Mouse (Mus musculus): ENCODE data around the gene Atp6v1b1. TPM values are rescaled to one million over a fixed set of nuclear protein-coding genes. Genes with fewer than 3 reads are reported as not detected.
A peak's percentile ranks its signal among the peaks of the same experiment; 100 is the strongest.

Gene Atp6v1b1
- polyA plus RNA-seq, 1 experiment from 2014 or later, result 0.24 TPM

DNA sequence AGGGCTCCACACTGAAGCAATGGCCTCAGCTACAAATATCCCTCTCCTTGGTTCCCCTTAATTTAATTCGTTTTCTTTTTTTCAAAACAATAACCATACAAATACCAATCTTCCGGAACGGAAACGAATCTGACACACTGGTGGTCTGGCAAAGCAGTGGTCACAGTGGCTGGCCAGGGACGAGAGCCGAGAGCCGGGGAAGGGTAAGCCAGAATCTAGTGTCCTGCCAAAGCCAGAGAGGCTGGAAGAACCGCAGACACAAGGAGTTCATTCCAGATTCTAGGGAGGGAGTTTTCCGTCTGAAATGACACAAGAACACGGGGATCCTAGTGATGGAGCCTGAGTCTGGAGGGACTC is 39.1 kb upstream of the Atp6v1b1 start:
- no peak overlapping the region for H3K4me3 ChIP-seq (replicated peaks; ENCODE audit: low read length)
- H3K36me3 ChIP-seq (ENCODE audit: control insufficient read depth, insufficient read depth), result no peaks in the 10 kb centered on the region
- H3K27me3 ChIP-seq (replicated peaks; ENCODE audit: control insufficient read depth, insufficient read depth, low read length), result peaks cover 75% of the 10 kb centered on the region
- no peak overlapping the region for H3K27ac ChIP-seq (ENCODE audit: low read length)
- no peaks in the 10 kb centered on the region for H3K9me3 ChIP-seq (ENCODE audit: control insufficient read depth, low read length)
- H3K4me2 ChIP-seq (ENCODE audit: low read length), result no peak overlapping the region
- ATAC-seq, result no peak
- H3K4me1 ChIP-seq (replicated peaks; ENCODE audit: control insufficient read depth, insufficient read depth, low read length), result peaks cover 4% of the 10 kb centered on the region
- no peak overlapping the region for H3K9ac ChIP-seq (replicated peaks; ENCODE audit: low read depth, low read length)
- under 1% methylated on average over 10 of the region's 10 CpGs for WGBS

DNA sequence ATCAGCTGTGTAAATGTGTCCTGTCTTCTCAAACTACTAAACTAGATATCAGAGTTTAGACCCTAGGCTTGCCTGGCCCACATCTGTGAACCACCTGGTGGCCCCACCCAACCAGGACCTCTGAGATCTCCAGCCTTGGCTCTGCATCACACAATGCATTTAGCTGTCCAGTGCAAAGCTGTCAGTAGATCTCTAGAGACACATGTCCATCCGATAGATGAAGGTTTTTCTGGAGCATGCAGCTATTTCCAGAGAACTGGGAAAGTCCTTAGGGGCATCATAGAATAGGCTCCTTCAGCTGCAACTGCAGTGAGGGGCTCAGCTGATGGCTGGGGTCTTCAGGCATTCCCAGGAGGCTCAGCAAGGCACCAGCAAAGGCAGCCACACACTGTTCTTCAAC is 38.5 kb upstream of the Atp6v1b1 start:
- Histone ChIP-seq H3K4me2 (ENCODE audit: low read length) (no peak overlapping the region), H3K4me3 (replicated peaks; ENCODE audit: low read length) (no peak overlapping the region), H3K4me1 (replicated peaks; ENCODE audit: control insufficient read depth, insufficient read depth, low read length) (peaks cover 4% of the 10 kb centered on the region), H3K27me3 (replicated peaks; ENCODE audit: control insufficient read depth, insufficient read depth, low read length) (peaks cover 74% of the 10 kb centered on the region), H3K36me3 (ENCODE audit: control insufficient read depth, insufficient read depth) (no peaks in the 10 kb centered on the region), H3K9ac (replicated peaks; ENCODE audit: low read depth, low read length) (no peak overlapping the region), H3K9me3 (ENCODE audit: control insufficient read depth, low read length) (no peaks in the 10 kb centered on the region), H3K27ac (ENCODE audit: low read length) (no peak overlapping the region)
- 14% methylated on average over 1 of the region's 1 CpGs for WGBS
- ATAC-seq, result no peak

DNA sequence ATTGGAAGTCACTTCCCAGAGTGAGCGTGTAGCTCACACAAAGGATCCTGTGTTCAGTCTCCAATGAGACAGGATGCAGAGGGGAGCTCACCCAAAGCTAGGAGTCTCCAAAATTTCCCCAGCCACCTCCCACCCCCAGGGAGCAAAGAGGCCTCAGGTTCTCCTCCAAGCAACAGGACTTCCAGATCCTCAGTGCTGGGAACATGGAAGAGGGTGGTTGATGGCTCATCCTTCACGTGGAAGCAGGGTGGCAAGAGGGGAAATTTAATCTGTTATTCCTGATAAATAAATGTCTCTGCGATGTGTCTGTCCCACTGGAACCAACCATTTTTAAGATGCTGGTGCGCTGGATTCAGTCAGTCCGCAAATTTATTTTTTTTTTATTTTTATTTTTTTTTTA is 38.1 kb upstream of the Atp6v1b1 start:
- Histone ChIP-seq H3K9ac (replicated peaks; ENCODE audit: low read depth, low read length) (no peak overlapping the region), H3K27ac (ENCODE audit: low read length) (no peak overlapping the region), H3K4me2 (ENCODE audit: low read length) (no peak overlapping the region), H3K4me3 (replicated peaks; ENCODE audit: low read length) (no peak overlapping the region), H3K4me1 (replicated peaks; ENCODE audit: control insufficient read depth, insufficient read depth, low read length) (peaks cover 4% of the 10 kb centered on the region), H3K9me3 (ENCODE audit: control insufficient read depth, low read length) (no peaks in the 10 kb centered on the region), H3K36me3 (ENCODE audit: control insufficient read depth, insufficient read depth) (no peaks in the 10 kb centered on the region), H3K27me3 (replicated peaks; ENCODE audit: control insufficient read depth, insufficient read depth, low read length) (peaks cover 73% of the 10 kb centered on the region)
- ATAC-seq, result no peak
- WGBS, result 19% methylated on average over 5 of the region's 5 CpGs

DNA sequence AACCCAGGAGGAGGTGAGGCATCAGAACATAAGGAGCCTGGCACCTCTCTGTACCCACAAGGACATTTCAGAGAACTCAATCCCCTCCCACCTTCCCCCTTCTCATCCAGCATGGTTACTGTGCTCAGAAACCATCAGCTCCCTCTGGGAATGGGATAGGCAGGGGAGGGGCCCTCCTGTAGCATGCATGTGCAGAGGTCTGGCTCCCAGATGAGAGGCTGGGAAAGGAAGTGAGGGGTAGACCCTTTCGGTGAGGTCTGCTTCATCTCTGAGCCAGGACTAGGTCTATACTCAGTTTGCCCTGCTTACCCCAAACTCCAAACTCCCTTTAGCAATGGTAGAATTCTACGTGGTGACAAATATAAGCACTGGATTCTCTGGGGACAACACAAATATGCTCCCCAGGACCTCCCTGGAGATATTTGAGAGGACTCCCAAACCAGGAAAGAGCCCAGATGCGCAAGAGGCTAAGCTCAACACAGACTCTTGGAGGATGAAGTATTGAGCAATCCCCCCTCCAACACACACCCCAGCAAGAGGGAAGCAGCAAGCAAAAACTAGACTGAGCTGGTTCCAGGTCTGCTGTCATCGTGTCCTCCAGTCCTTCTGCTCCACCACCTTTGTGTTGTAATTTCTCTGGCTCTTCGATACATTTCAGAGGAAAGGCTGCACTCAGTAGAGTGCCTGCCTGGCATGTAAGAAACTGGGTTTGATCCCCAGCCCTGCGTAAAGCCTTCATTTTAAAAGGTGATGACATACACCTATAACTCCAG is 34.9 kb upstream of the Atp6v1b1 start:
- Histone ChIP-seq H3K4me1 (replicated peaks; ENCODE audit: control insufficient read depth, insufficient read depth, low read length) (peaks cover 20% of the 10 kb centered on the region), H3K4me2 (ENCODE audit: low read length) (no peak overlapping the region), H3K4me3 (replicated peaks; ENCODE audit: low read length) (no peak overlapping the region), H3K9me3 (ENCODE audit: control insufficient read depth, low read length) (no peaks in the 10 kb centered on the region), H3K27ac (ENCODE audit: low read length) (no peak overlapping the region), H3K9ac (replicated peaks; ENCODE audit: low read depth, low read length) (no peak overlapping the region), H3K27me3 (replicated peaks; ENCODE audit: control insufficient read depth, insufficient read depth, low read length) (peaks cover 87% of the 10 kb centered on the region), H3K36me3 (ENCODE audit: control insufficient read depth, insufficient read depth) (no peaks in the 10 kb centered on the region)
- ATAC-seq, result no peak
- 4% methylated on average over 6 of the region's 6 CpGs for WGBS

- peak; percentile 57 for ATAC-seq
- Histone ChIP-seq H3K36me3 (ENCODE audit: control insufficient read depth, insufficient read depth) (no peaks in the 10 kb centered on the region), H3K4me1 (replicated peaks; ENCODE audit: control insufficient read depth, insufficient read depth, low read length) (peaks cover 23% of the 10 kb centered on the region), H3K27me3 (replicated peaks; ENCODE audit: control insufficient read depth, insufficient read depth, low read length) (peaks cover 91% of the 10 kb centered on the region), H3K4me2 (ENCODE audit: low read length) (peak overlapping the region; percentile 64), H3K9me3 (ENCODE audit: control insufficient read depth, low read length) (no peaks in the 10 kb centered on the region), H3K4me3 (replicated peaks; ENCODE audit: low read length) (peak overlapping the region; percentile 42), H3K9ac (replicated peaks; ENCODE audit: low read depth, low read length) (no peak overlapping the region), H3K27ac (ENCODE audit: low read length) (no peak overlapping the region)
- WGBS, result 0% methylated on average over 32 of the region's 32 CpGs
Measured at GRCm38 (mm10) chr6:83710361-83711066, 32.3 kb upstream of the Atp6v1b1 start.

DNA sequence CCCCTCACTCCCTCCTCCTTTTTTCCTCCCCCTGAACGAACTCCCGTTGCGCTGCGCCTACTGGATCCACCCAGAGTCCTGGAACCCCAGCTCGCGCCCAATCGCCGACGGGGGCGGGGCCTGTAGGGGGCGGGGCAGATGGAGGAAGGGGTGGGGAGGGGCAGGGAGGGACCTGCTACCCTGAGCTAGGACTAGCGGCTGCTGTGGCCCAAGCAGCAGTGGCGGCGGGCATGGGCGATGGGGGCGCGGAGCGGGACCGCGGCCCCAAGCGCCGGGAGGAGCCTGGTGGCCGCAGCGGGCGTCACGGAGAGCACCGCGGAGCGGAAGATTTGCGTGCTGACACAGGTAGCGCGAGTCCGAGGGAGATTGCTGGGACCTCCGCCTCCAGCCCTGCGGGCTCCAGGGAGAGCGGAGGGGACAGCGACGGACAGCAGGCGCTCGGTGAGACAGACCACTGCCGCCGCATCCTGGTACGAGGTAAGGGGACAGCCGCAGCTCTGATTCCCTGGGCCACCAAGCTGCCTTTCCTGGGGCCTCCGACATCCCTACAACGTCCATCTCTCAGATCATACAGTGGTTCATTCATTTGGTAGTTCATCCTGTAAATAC is 31.6 kb upstream of the Atp6v1b1 start, which contains the start of gene Vax2:
Gene Vax2 (plus strand): TSS at position 198 of the 609 bp plus-strand sequence.
- Histone ChIP-seq H3K4me3 (replicated peaks; ENCODE audit: low read length) (peak within 1 kb of the TSS; percentile 42), H3K36me3 (ENCODE audit: control insufficient read depth, insufficient read depth) (no peaks in the 10 kb centered on the region), H3K27me3 (replicated peaks; ENCODE audit: control insufficient read depth, insufficient read depth, low read length) (peaks cover 86% of the 10 kb centered on the region), H3K4me1 (replicated peaks; ENCODE audit: control insufficient read depth, insufficient read depth, low read length) (peaks cover 23% of the 10 kb centered on the region), H3K27ac (ENCODE audit: low read length) (no peak within 1 kb of the TSS), H3K4me2 (ENCODE audit: low read length) (peak within 1 kb of the TSS; percentile 64), H3K9ac (replicated peaks; ENCODE audit: low read depth, low read length) (peak within 1 kb of the TSS; percentile 8; the same call in 1 of the 2 replicates), H3K9me3 (ENCODE audit: control insufficient read depth, low read length) (no peaks in the 10 kb centered on the region)
- peak; percentile 83 for ATAC-seq
- WGBS, result under 1% methylated on average over 40 of the region's 46 CpGs

GRCm38 (mm10) chr6:83711725-83712475 is 30.9 kb upstream of the Atp6v1b1 start:
- Histone ChIP-seq H3K4me2 (ENCODE audit: low read length) (peak overlapping the region; percentile 64), H3K9ac (replicated peaks; ENCODE audit: low read depth, low read length) (no peak overlapping the region; the same call in 1 of the 2 replicates), H3K36me3 (ENCODE audit: control insufficient read depth, insufficient read depth) (no peaks in the 10 kb centered on the region), H3K27ac (ENCODE audit: low read length) (no peak overlapping the region), H3K4me3 (replicated peaks; ENCODE audit: low read length) (peak overlapping the region; percentile 9), H3K4me1 (replicated peaks; ENCODE audit: control insufficient read depth, insufficient read depth, low read length) (peaks cover 23% of the 10 kb centered on the region), H3K27me3 (replicated peaks; ENCODE audit: control insufficient read depth, insufficient read depth, low read length) (peaks cover 84% of the 10 kb centered on the region), H3K9me3 (ENCODE audit: control insufficient read depth, low read length) (no peaks in the 10 kb centered on the region)
- 1% methylated on average over 45 of the region's 45 CpGs for WGBS
- ATAC-seq, result no peak

- no peak overlapping the region for H3K4me3 ChIP-seq (replicated peaks; ENCODE audit: low read length)
- WGBS, result 2% methylated on average over 12 of the region's 12 CpGs
- no peak overlapping the region for H3K27ac ChIP-seq (ENCODE audit: low read length)
- no peaks in the 10 kb centered on the region for H3K36me3 ChIP-seq (ENCODE audit: control insufficient read depth, insufficient read depth)
- no peaks in the 10 kb centered on the region for H3K9me3 ChIP-seq (ENCODE audit: control insufficient read depth, low read length)
- no peak overlapping the region for H3K9ac ChIP-seq (replicated peaks; ENCODE audit: low read depth, low read length)
- ATAC-seq, result no peak
- H3K4me1 ChIP-seq (replicated peaks; ENCODE audit: control insufficient read depth, insufficient read depth, low read length), result peaks cover 23% of the 10 kb centered on the region
- no peak overlapping the region for H3K4me2 ChIP-seq (ENCODE audit: low read length)
- peaks cover 84% of the 10 kb centered on the region for H3K27me3 ChIP-seq (replicated peaks; ENCODE audit: control insufficient read depth, insufficient read depth, low read length)
Measured at GRCm38 (mm10) chr6:83713271-83714136, 29.3 kb upstream of the Atp6v1b1 start.
